Mouse (Mus musculus) CH12.LX (cell line): Measurements from ENCODE around the gene Atp13a5. TPM values are rescaled to one million over a fixed set of nuclear protein-coding genes. Genes with fewer than 3 reads are reported as not detected.

Source experiments
- DNase-seq: peaks from one replicate; pipeline ENCODE4 v3.0.0-alpha.2; 2013; ENCODE audit errors: extremely low read depth
- H3K27ac ChIP-seq: 2 replicates; pipeline ENCODE4 v1.5.1; 2012; ENCODE audit warnings: low read depth, mild to moderate bottlenecking, control low read depth, moderate library complexity; ENCODE audit not compliant: insufficient read depth
- H3K27me3 ChIP-seq: replicated peaks from 2 replicates; pipeline ENCODE3; 2012; ENCODE audit warnings: inconsistent platforms
- H3K36me3 ChIP-seq, 2 experiments: replicated peaks in 1 of 2; 2 replicates each; pipeline versions ENCODE3 to v1.6.1; 2012; ENCODE audit warnings: inconsistent platforms in 1 of 2, low read length in 1 of 2, mild to moderate bottlenecking in 1 of 2, mixed read lengths in 1 of 2, moderate library complexity in 1 of 2; ENCODE audit not compliant: control insufficient read depth in 1 of 2, insufficient read depth in 1 of 2
- H3K4me1 ChIP-seq, 2 experiments: 2 replicates each; pipeline ENCODE4 v1.6.1; 2012; ENCODE audit warnings: inconsistent platforms in 1 of 2, moderate library complexity in 1 of 2; ENCODE audit not compliant: insufficient read depth in 2 of 2, control insufficient read depth in 1 of 2
- H3K4me2 ChIP-seq: 2 replicates; pipeline ENCODE4 v1.6.1; 2012; ENCODE audit warnings: low read depth, mild to moderate bottlenecking, control low read depth; ENCODE audit not compliant: poor library complexity, insufficient read depth, severe bottlenecking
- H3K4me3 ChIP-seq, 3 experiments: fragments of 150-350 bp in 1 of 3; sonication (generic) in 1 of 3; replicated peaks in 1 of 3; 2 replicates each; pipeline versions ENCODE3 to v1.5.1; 2011 to 2012; ENCODE audit warnings: low read depth in 2 of 3, low read length in 2 of 3, mild to moderate bottlenecking in 2 of 3, moderate library complexity in 2 of 3, control low read depth in 1 of 3, improper control_type of control experiment in 1 of 3, inconsistent platforms in 1 of 3, mixed read lengths in 1 of 3; ENCODE audit not compliant: poor library complexity in 1 of 3
- H3K79me2 ChIP-seq: replicated peaks from 2 replicates; pipeline ENCODE4 v1.6.1; 2012; ENCODE audit warnings: mild to moderate bottlenecking, moderate library complexity; ENCODE audit not compliant: control insufficient read depth, poor library complexity, insufficient read depth, severe bottlenecking; ENCODE audit errors: extremely low read depth
- H3K9ac ChIP-seq: 2 replicates; pipeline ENCODE4 v1.6.1; 2012; ENCODE audit warnings: low read depth, mild to moderate bottlenecking, control low read depth, moderate library complexity; ENCODE audit not compliant: insufficient read depth
- H3K9me3 ChIP-seq: replicated peaks from 2 replicates; pipeline ENCODE3; 2012; ENCODE audit warnings: low read length, inconsistent platforms, mixed read lengths
- BHLHE40 ChIP-seq: IDR thresholded peaks from 2 replicates; pipeline ENCODE4 v1.6.1; 2011; ENCODE audit warnings: mild to moderate bottlenecking, low read depth, low read length, improper control_type of control experiment
- CHD1 ChIP-seq: IDR thresholded peaks from 2 replicates; pipeline ENCODE4 v1.6.1; 2012; ENCODE audit warnings: low read depth, low read length, improper control_type of control experiment, inconsistent platforms
- CHD2 ChIP-seq: IDR thresholded peaks from 2 replicates; pipeline ENCODE4 v1.6.1; 2011; ENCODE audit warnings: low read length, improper control_type of control experiment
- CTCF ChIP-seq, 2 experiments: IDR thresholded peaks in 1 of 2; conservative IDR thresholded peaks in 1 of 2; 2 replicates each; pipeline ENCODE4 v1.5.1; 2011 to 2012; ENCODE audit warnings: low read depth in 2 of 2, low read length in 2 of 2, improper control_type of control experiment in 1 of 2, inconsistent platforms in 1 of 2, mild to moderate bottlenecking in 1 of 2, moderate library complexity in 1 of 2
- E2F4 ChIP-seq: IDR thresholded peaks from 2 replicates; pipeline ENCODE4 v1.6.1; 2011; ENCODE audit warnings: low read depth, low read length, improper control_type of control experiment; ENCODE audit not compliant: insufficient replicate concordance
- EP300 ChIP-seq: IDR thresholded peaks from 2 replicates; pipeline ENCODE4 v1.6.1; 2011; ENCODE audit warnings: low read length, improper control_type of control experiment
- HCFC1 ChIP-seq: IDR thresholded peaks from 2 replicates; pipeline ENCODE4 v1.6.1; 2012; ENCODE audit warnings: low read depth, mild to moderate bottlenecking, inconsistent platforms, low read length, improper control_type of control experiment
- IRF4 ChIP-seq: IDR thresholded peaks from 2 replicates; pipeline ENCODE4 v1.6.1; 2014; ENCODE audit warnings: low read depth, mild to moderate bottlenecking, inconsistent platforms, low read length, improper control_type of control experiment
- JUN ChIP-seq: IDR thresholded peaks from 2 replicates; pipeline ENCODE4 v1.6.1; 2011; ENCODE audit warnings: low read depth, mild to moderate bottlenecking, low read length, improper control_type of control experiment, moderate library complexity; ENCODE audit not compliant: insufficient read depth
- KAT2A ChIP-seq: IDR thresholded peaks from 2 replicates; pipeline ENCODE4 v1.6.1; 2012; ENCODE audit warnings: low read length, improper control_type of control experiment, inconsistent platforms; ENCODE audit not compliant: insufficient replicate concordance
- MAX ChIP-seq: IDR thresholded peaks from 2 replicates; pipeline ENCODE4 v1.6.1; 2011; ENCODE audit warnings: low read length, improper control_type of control experiment
- MAZ ChIP-seq: IDR thresholded peaks from 2 replicates; pipeline ENCODE4 v1.6.1; 2012; ENCODE audit warnings: low read depth, mild to moderate bottlenecking, inconsistent platforms, low read length, improper control_type of control experiment, moderate library complexity
- MXI1 ChIP-seq: IDR thresholded peaks from 2 replicates; pipeline ENCODE4 v1.6.1; 2011; ENCODE audit warnings: mild to moderate bottlenecking, low read depth, low read length, improper control_type of control experiment
- POLR2A ChIP-seq: IDR thresholded peaks from 2 replicates; pipeline ENCODE4 v1.6.1; 2011; ENCODE audit warnings: low read depth, mild to moderate bottlenecking, improper control_type of control experiment, low read length
- RAD21 ChIP-seq: IDR thresholded peaks from 2 replicates; pipeline ENCODE4 v1.6.1; 2011; ENCODE audit warnings: low read depth, mild to moderate bottlenecking, low read length, improper control_type of control experiment, moderate library complexity
- SMC3 ChIP-seq: IDR thresholded peaks from 2 replicates; pipeline ENCODE4 v1.6.1; 2011; ENCODE audit warnings: low read depth, low read length, improper control_type of control experiment
- TBP ChIP-seq: conservative IDR thresholded peaks from 2 replicates; pipeline ENCODE4 v1.6.1; 2011; ENCODE audit warnings: low read depth, low read length, improper control_type of control experiment
- TCF12 ChIP-seq: IDR thresholded peaks from 2 replicates; pipeline ENCODE4 v1.6.1; 2014; ENCODE audit warnings: low read depth, mild to moderate bottlenecking, inconsistent platforms, low read length, improper control_type of control experiment
- USF1 ChIP-seq: IDR thresholded peaks from 2 replicates; pipeline ENCODE4 v1.6.1; 2014; ENCODE audit warnings: low read depth, mild to moderate bottlenecking, inconsistent platforms, low read length, improper control_type of control experiment
- ZKSCAN1 ChIP-seq: IDR thresholded peaks from 2 replicates; pipeline ENCODE4 v1.6.1; 2012; ENCODE audit warnings: low read depth, inconsistent platforms, low read length, improper control_type of control experiment, borderline replicate concordance
- ZNF384 ChIP-seq: IDR thresholded peaks from 2 replicates; pipeline ENCODE4 v1.6.1; 2012; ENCODE audit warnings: low read depth, low read length, improper control_type of control experiment, inconsistent platforms
- dilution Hi-C: fragments of 300-500 bp; cut with MboI; formaldehyde crosslinking; loops from 2 replicates; pipeline ENCODE4 v1.14.3; 2020; ENCODE audit warnings: low sequenced_read_pairs; ENCODE audit not compliant: extremely low pct_unique_long_range_greater_than_20kb, extremely low pct_ligation_motif_present
- in situ Hi-C: fragments of 300-500 bp; cut with MboI; formaldehyde crosslinking; loops from 3 replicates; pipeline ENCODE4 v1.14.3; 2019; ENCODE audit warnings: low sequenced_read_pairs, low pct_ligation_motif_present, low pct_unique_long_range_greater_than_20kb, mixed read lengths
- polyA plus RNA-seq: library from polyadenylated mRNA; unstranded; fragments of >175 nt; gene quantifications from 2 replicates; pipeline ENCODE4 v1.2.1, GENCODE M21; 2012; ENCODE audit warnings: low read depth; ENCODE audit not compliant: insufficient read length
- total RNA-seq, 2 experiments: library from RNA; depleted of rRNA; stranded (reverse); fragments of 300-350 nt in 1 of 2; fragments of >200 nt in 1 of 2; gene quantifications; 2 replicates each; pipeline ENCODE4 v1.2.3; 2012 to 2014

Gene Atp13a5
- total and polyA plus RNA-seq, 3 experiments, result not detected

GRCm38 (mm10) chr16:29280691-29281090, 97.8 kb downstream of the Atp13a5 start:
- H3K4me1 ChIP-seq, result no peaks in the 10 kb centered on the region
- TF ChIP-seq RAD21 (no peak), BHLHE40 (no peak), USF1 (no peak), TBP (no peak), E2F4 (no peak), TCF12 (no peak), POLR2A (no peak), MAX (no peak), ZKSCAN1 (no peak), HCFC1 (no peak)
- no peaks in the 10 kb centered on the region for H3K36me3 ChIP-seq
- no peak overlapping the region for H3K27ac ChIP-seq
- dilution Hi-C loops, result no loop called here
- H3K4me3 ChIP-seq, result no peak overlapping the region
- DNase-seq, result no peak
- no peaks in the 10 kb centered on the region for H3K79me2 ChIP-seq
- H3K9me3 ChIP-seq, result peaks cover 73% of the 10 kb centered on the region
- in situ Hi-C loops, result no loop called here
- no peaks in the 10 kb centered on the region for H3K27me3 ChIP-seq
- no peak overlapping the region for H3K9ac ChIP-seq
- no peak overlapping the region for H3K4me2 ChIP-seq

- no peak overlapping the region for H3K27ac ChIP-seq
- H3K4me1 ChIP-seq, result no peaks in the 10 kb centered on the region
- no peak for DNase-seq
- H3K36me3 ChIP-seq, result no peaks in the 10 kb centered on the region
- TF ChIP-seq MAZ (no peak), USF1 (no peak), CHD2 (no peak), CHD1 (no peak), EP300 (no peak), JUN (no peak), RAD21 (no peak), SMC3 (no peak), CTCF (conservative IDR thresholded peaks at IDR 0.05 in 1 of 2, IDR thresholded peaks at IDR 0.05 in 1 of 2; ENCODE audit: low read depth in 2 of 2, low read length in 2 of 2) (no peak), ZNF384 (no peak), MXI1 (no peak), MAX (no peak), HCFC1 (no peak), TBP (no peak), KAT2A (no peak), IRF4 (no peak)
- TF ChIP-seq, all 38 proteins: peak for 0
- Histone ChIP-seq H3K4me2 (no peak overlapping the region), H3K4me3 (no peak overlapping the region), H3K79me2 (no peaks in the 10 kb centered on the region), H3K9ac (no peak overlapping the region), H3K9me3 (peaks cover 67% of the 10 kb centered on the region), H3K27me3 (no peaks in the 10 kb centered on the region)
- in situ Hi-C loops, result no loop called here
- dilution Hi-C loops, result no loop called here
Measured at GRCm38 (mm10) chr16:29254325-29254724, 124.2 kb downstream of the Atp13a5 start.
